ENCODE assay signal across 8 mouse cellular contexts in the genomic region with DNA sequence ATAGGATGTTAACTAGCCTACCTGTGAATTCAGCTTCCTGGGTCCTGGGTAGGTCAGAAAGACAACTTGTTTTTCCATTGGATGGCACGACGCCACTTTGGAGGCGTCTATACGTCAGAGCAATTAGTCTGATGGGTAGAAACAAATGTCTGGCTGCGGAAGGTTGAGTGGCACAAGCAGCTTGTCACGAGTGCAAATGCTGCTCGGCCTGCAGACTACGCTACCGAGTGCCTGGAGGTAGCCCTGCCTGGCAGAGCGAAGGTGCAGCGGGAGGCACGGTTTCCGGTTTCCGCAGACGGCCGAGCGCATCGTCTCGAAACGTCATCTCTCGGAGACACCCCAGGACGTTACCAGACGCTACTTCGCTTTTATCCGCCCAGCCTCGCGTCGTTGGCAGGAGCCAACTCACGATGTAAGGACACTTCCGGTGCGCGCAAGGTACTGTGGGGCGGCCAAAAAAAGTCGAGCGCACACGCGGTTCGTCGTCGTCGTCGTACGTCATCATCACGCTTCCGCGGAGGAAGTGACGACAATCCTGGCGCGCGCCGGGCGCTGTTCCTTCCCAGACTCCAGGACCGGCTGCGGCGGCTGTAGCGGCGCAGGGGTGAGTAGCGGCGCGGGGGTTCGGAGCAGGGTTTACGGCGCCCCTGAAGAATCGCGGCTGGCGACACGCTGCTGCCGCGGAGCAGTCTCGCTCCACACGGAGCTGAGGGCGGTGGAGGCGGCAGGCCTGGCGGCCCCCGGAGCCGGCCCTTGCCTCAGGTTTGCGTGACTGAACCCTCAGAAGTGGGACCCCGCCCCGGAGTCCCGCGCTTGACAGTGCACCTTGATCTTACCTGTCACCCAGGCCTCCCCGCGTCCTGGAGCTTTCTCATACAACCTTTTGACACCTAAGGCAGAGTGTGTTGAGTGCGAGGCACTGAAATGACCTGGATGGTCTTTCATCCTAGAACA. TPM values are rescaled to one million over a fixed set of nuclear protein-coding genes. Genes with fewer than 3 reads are reported as not detected.
DNase-seq lines count a peak whose midpoint lies in the region; ATAC-seq lines count a peak whose summit lies in the region.

A gene (plus strand): TSS at position 517 of the 954 bp plus-strand sequence.

- peak; percentile 98 for DNase-seq in MEL-GATA-1-ER (ENCODE audit: extremely low read depth, low read depth)
- peak; percentile 95 for DNase-seq in cerebellum, adult 8-10 months
- DNase-seq in forelimb bud, embryonic 11.5 days (ENCODE audit: low read depth, low spot score) = peak; percentile 98
- peak; percentile 86 for DNase-seq in layer of hippocampus, adult 9-10 months (ENCODE audit: low spot score)
- DNase-seq in ovary, postnatal 10 days (ENCODE audit: low spot score) = peak; percentile 87
- DNase-seq in thymus, postnatal 10 days (ENCODE audit: low spot score in 2 of 2) = peak; percentile 92 to 95

- peaks cover 6% of the 10 kb centered on the region for H3K4me1 ChIP-seq in lung, embryonic 16.5 days (replicated peaks; ENCODE audit: control insufficient read depth, insufficient read depth, low read length)

- no peaks in the 10 kb centered on the region for H3K27me3 ChIP-seq in lung, embryonic 16.5 days (ENCODE audit: control insufficient read depth, insufficient read depth, low read depth, low read length)

- peak within 1 kb of the TSS; percentile 92 for H3K27ac ChIP-seq in lung, embryonic 16.5 days (ENCODE audit: low read length)

- H3K9me3 ChIP-seq in lung, embryonic 16.5 days (ENCODE audit: control insufficient read depth, low read length) = no peaks in the 10 kb centered on the region

- peak within 1 kb of the TSS; percentile 99 for H3K4me3 ChIP-seq in lung, embryonic 16.5 days (ENCODE audit: low read length)

- peaks cover 11% of the 10 kb centered on the region for H3K36me3 ChIP-seq in lung, embryonic 16.5 days (ENCODE audit: control insufficient read depth, insufficient read depth, low read length)

- under 1% methylated on average over 80 of the region's 84 CpGs for WGBS in lung, embryonic 16.5 days

- H3K4me2 ChIP-seq in lung, embryonic 16.5 days (ENCODE audit: low read depth, low read length) = peak within 1 kb of the TSS; percentile 87

- peak; percentile 98 for ATAC-seq in hematopoietic stem cell, adult 5-6 weeks (replicated peaks in 1 of 2; ENCODE audit: insufficient read depth in 1 of 2, low FRiP score in 2 of 2, low TSS enrichment in 1 of 2, low read depth in 1 of 2, poor library complexity in 2 of 2, severe bottlenecking in 2 of 2)
- peak; percentile 100 for ATAC-seq in lung, embryonic 16.5 days (ENCODE audit: low read depth)

- peak within 1 kb of the TSS; percentile 92 for H3K9ac ChIP-seq in lung, embryonic 16.5 days (ENCODE audit: low read length)

RNA-seq across cellular contexts. Expression of the gene that starts here (rescaled TPM):
- total RNA-seq in hematopoietic stem cell, adult 5-6 weeks (2017) = 75.7 and 107 TPM in 2 replicates
- polyA plus RNA-seq in lung, embryonic 16.5 days (2015; fragmentation: Nextera tagmentation; extraction: Ambion mirVana) = 51.8 and 54.6 TPM in 2 replicates

Comparison
In these comparisons a context has a peak if more than half of its experiments do, and no peak if none do; other contexts are left out.
1. Peak in every context shown above with its lines: DNase-seq, ATAC-seq, H3K4me3 ChIP-seq and H3K27ac ChIP-seq.